Comparison of ENCODE assay signal across 9 mouse cellular contexts in the genomic region with DNA sequence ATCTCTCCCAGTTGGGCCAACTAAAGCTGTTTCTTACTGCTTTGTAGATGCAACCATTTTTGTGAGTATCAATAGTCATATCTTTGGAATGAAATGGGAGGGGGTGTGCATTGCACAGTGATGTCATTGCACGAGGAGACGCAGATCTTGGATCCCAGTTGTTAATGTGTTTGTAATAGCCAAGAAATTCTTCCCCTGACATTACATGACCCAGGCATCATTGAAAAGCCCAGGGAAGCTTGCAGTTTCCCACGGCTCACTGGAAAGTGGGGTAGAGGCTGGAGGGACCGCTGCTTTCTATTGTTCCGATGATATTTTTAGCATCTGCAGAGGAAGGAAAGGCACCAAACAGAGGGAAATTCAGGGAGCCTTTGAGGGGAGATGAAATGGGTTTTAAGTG. TPM values are rescaled to one million over a fixed set of nuclear protein-coding genes. Genes with fewer than 3 reads are reported as not detected.
DNase-seq lines count a peak whose midpoint lies in the region; ATAC-seq and TF ChIP-seq lines count a peak whose summit lies in the region.
"Had no signal": no experiment of that assay in that cellular context is flagged by ENCODE, and none has a peak within 500 bp of the region (broad histone marks: within the 10 kb centered on the region; RNA-seq: fewer than 3 reads in every experiment).

No protein-coding gene starts in this region.

- TF ChIP-seq EP300 in heart, postnatal 0 days (IDR thresholded peaks at IDR 0.05; ENCODE audit: low read depth) = no peak

- no peak overlapping the region for H3K27ac ChIP-seq in cerebellum, adult 2 months (ENCODE audit: insufficient read depth, low read length)
- peak overlapping the region; percentile 91 for H3K27ac ChIP-seq in left cerebral cortex, adult 2 months
- H3K27ac ChIP-seq in heart, postnatal 0 days (ENCODE audit: low read depth) = peak overlapping the region; percentile 87
- peak overlapping the region; percentile 87 for H3K27ac ChIP-seq in midbrain, embryonic 16.5 days (ENCODE audit: low read length)

- peak overlapping the region; percentile 33 for H3K4me2 ChIP-seq in heart, postnatal 0 days (ENCODE audit: low read depth, low read length)
- H3K4me2 ChIP-seq in midbrain, embryonic 16.5 days (ENCODE audit: low read length) = peak overlapping the region; percentile 57

- no peaks in the 10 kb centered on the region for H3K36me3 ChIP-seq in heart, postnatal 0 days (replicated peaks; ENCODE audit: control insufficient read depth, insufficient read depth, low read length)
- no peaks in the 10 kb centered on the region for H3K36me3 ChIP-seq in midbrain, embryonic 16.5 days (ENCODE audit: control insufficient read depth, insufficient read depth, low read length)

- H3K9me3 ChIP-seq in heart, postnatal 0 days (replicated peaks; ENCODE audit: control insufficient read depth, low read length) = no peaks in the 10 kb centered on the region
- H3K9me3 ChIP-seq in midbrain, embryonic 16.5 days (replicated peaks; ENCODE audit: control insufficient read depth, low read length, poor library complexity, severe bottlenecking) = no peaks in the 10 kb centered on the region

- H3K4me3 ChIP-seq in cerebellum, adult 2 months (replicated peaks; ENCODE audit: insufficient read depth, low read depth, low read length) = peak overlapping the region; percentile 43
- H3K4me3 ChIP-seq in left cerebral cortex, adult 2 months = peak overlapping the region; percentile 51
- H3K4me3 ChIP-seq in heart, postnatal 0 days (ENCODE audit: low read depth, low read length) = no peak overlapping the region
- H3K4me3 ChIP-seq in midbrain, embryonic 16.5 days (ENCODE audit: low read depth, low read length) = peak overlapping the region; percentile 32

- intact Hi-C loops in left cerebral cortex, adult 2 months (cut with DNase I) = loop anchor here (5.0 kb wide), 5 partner anchors 76 to 519 kb away; partner anchors contain the start of genes Abi2 and Cyp20a1

- H3K4me1 ChIP-seq in cerebellum, adult 2 months (ENCODE audit: control insufficient read depth, insufficient read depth, low read length) = no peaks in the 10 kb centered on the region
- H3K4me1 ChIP-seq in heart, postnatal 0 days (ENCODE audit: control insufficient read depth, insufficient read depth) = peaks cover 15% of the 10 kb centered on the region
- H3K4me1 ChIP-seq in midbrain, embryonic 16.5 days (ENCODE audit: control insufficient read depth, insufficient read depth, low read length) = peaks cover 5% of the 10 kb centered on the region; the same call in 1 of the 2 replicates

- no peak for TF ChIP-seq CTCF in cerebellum, adult 2 months (IDR thresholded peaks at IDR 0.05; ENCODE audit: borderline replicate concordance, insufficient read depth, low read depth, low read length)
- no peak for TF ChIP-seq CTCF in left cerebral cortex, adult 2 months (IDR thresholded peaks at IDR 0.05)
- no peak for TF ChIP-seq CTCF in heart, postnatal 0 days (IDR thresholded peaks at IDR 0.05; ENCODE audit: low read depth)

- no peak for TF ChIP-seq POLR2A in cerebellum, adult 2 months (IDR thresholded peaks at IDR 0.05; ENCODE audit: borderline replicate concordance, insufficient read depth, low read length)

- no peaks in the 10 kb centered on the region for H3K27me3 ChIP-seq in cerebellum, adult 2 months (ENCODE audit: control insufficient read depth, insufficient read depth, low read length)
- H3K27me3 ChIP-seq in heart, postnatal 0 days (ENCODE audit: control insufficient read depth, insufficient read depth, low read length) = no peaks in the 10 kb centered on the region
- H3K27me3 ChIP-seq in midbrain, embryonic 16.5 days (ENCODE audit: control insufficient read depth, insufficient read depth, low read depth, low read length) = no peaks in the 10 kb centered on the region

- H3K9ac ChIP-seq in heart, postnatal 0 days (replicated peaks; ENCODE audit: low read depth, low read length) = no peak overlapping the region
- peak overlapping the region; percentile 70 for H3K9ac ChIP-seq in midbrain, embryonic 16.5 days (ENCODE audit: low read depth, low read length)

- 3% methylated on average over 5 of the region's 5 CpGs for WGBS in cerebellum, adult 2 months
- WGBS in heart, postnatal 0 days = 8% methylated on average over 5 of the region's 5 CpGs
- WGBS in midbrain, embryonic 16.5 days = 21% methylated on average over 5 of the region's 5 CpGs

- peak; percentile 10 to 18 for DNase-seq in cerebellum, adult 2 months
- DNase-seq in cerebellum, adult 9-11 months = no peak
- DNase-seq in left cerebral cortex, adult 2 months (ENCODE audit: extremely low spot score in 1 of 2, low spot score in 2 of 2) = peak in 1 of 2 experiments; percentile 32
- DNase-seq in left cerebral cortex, adult 9 months (ENCODE audit: low spot score in 2 of 2) = no peak
- DNase-seq in heart, postnatal 0 days (ENCODE audit: low spot score) = no peak
- DNase-seq: gastrocnemius, postnatal 36 days had no signal

- peak; percentile 22; the same call in 1 of the 2 replicates for ATAC-seq in heart, postnatal 0 days (ENCODE audit: insufficient read depth, low read depth)
- ATAC-seq in midbrain, embryonic 16.5 days = peak; percentile 79
- no peak for ATAC-seq in megakaryocyte-erythroid progenitor cell, adult 5-6 weeks (replicated peaks; ENCODE audit: low FRiP score, low TSS enrichment, poor library complexity, severe bottlenecking)
- no peak for ATAC-seq in erythroid progenitor cell, adult 5-6 weeks (replicated peaks; ENCODE audit: low FRiP score, poor library complexity, severe bottlenecking)

RNA-seq across cellular contexts. Expression of gene Ctla4, which starts 25.8 kb away (rescaled TPM):
- polyA plus RNA-seq in cerebellum, adult 2 months (2012; rRNA removed) = not detected in 2 replicates
- not detected for total RNA-seq in left cerebral cortex, adult 2 months (2021)
- total RNA-seq in heart, postnatal 0 days (2014; rRNA removed; ENCODE audit: low replicate concordance) = 0.19 TPM in 1 of 2 replicates, not detected in the other
- polyA plus RNA-seq in heart, postnatal 0 days (2015; fragmentation: Nextera tagmentation; extraction: Ambion mirVana) = not detected in 2 replicates
- polyA plus RNA-seq in midbrain, embryonic 16.5 days (2015; fragmentation: Nextera tagmentation; extraction: Ambion mirVana) = not detected in 2 replicates
- total RNA-seq in megakaryocyte-erythroid progenitor cell, adult 5-6 weeks (2014; fragmentation: Nextera tagmentation) = not detected in 2 replicates
- total RNA-seq in megakaryocyte-erythroid progenitor cell, adult 5-6 weeks (2017) = not detected in 2 replicates
- total RNA-seq in erythroid progenitor cell, adult 5-6 weeks (2015; ENCODE audit: low replicate concordance) = 5.0 TPM in 1 of 2 replicates, not detected in the other
- 0.76 and 1.3 TPM in 2 replicates for total RNA-seq in erythroid progenitor cell, adult 5-6 weeks (2017; ENCODE audit: low replicate concordance)

Comparison
In these comparisons a context has a peak if more than half of its experiments do, and no peak if none do; other contexts are left out.
1. DNase-seq: peak in cerebellum, adult 2 months (2 of 2); none in cerebellum, adult 9-11 months (single experiment), left cerebral cortex, adult 9 months (0 of 2) and heart, postnatal 0 days (single experiment).
2. ATAC-seq: peak in heart, postnatal 0 days (single experiment) and midbrain, embryonic 16.5 days (single experiment); none in megakaryocyte-erythroid progenitor cell, adult 5-6 weeks (single experiment) and erythroid progenitor cell, adult 5-6 weeks (single experiment).